Mouse (Mus musculus) forebrain, embryonic 10.5 days (tissue): ENCODE results near the gene Cyp2c37. TPM values are rescaled to one million over a fixed set of nuclear protein-coding genes. Genes with fewer than 3 reads are reported as not detected.
"Not testable (repeated sequence)": the region's sequence is repeated elsewhere in the genome, so short reads cannot be mapped to it uniquely, and the experiment has no call there.

ENCODE experiments used
- DNase-seq: peaks from one replicate; pipeline ENCODE4 v3.0.0-alpha.2; 2017; ENCODE audit warnings: low spot score; ENCODE audit errors: extremely low spot score
- H3K27ac ChIP-seq: fragments of 300-500 bp; sonication (generic); 2 replicates; pipeline ENCODE4 v1.5.1; 2016; ENCODE audit warnings: mild to moderate bottlenecking
- H3K27me3 ChIP-seq: fragments of 300-500 bp; sonication (generic); 2 replicates; pipeline ENCODE4 v1.6.1; 2016; ENCODE audit warnings: mild to moderate bottlenecking; ENCODE audit not compliant: poor library complexity, severe bottlenecking
- H3K36me3 ChIP-seq: fragments of 300-500 bp; sonication (generic); replicated peaks from 2 replicates; pipeline ENCODE4 v1.6.1; 2016; ENCODE audit warnings: mild to moderate bottlenecking, moderate library complexity
- H3K4me1 ChIP-seq: fragments of 300-500 bp; sonication (generic); 2 replicates; pipeline ENCODE4 v1.6.1; 2016
- H3K4me3 ChIP-seq: fragments of 300-500 bp; sonication (generic); 2 replicates; pipeline ENCODE4 v1.5.1; 2016; ENCODE audit warnings: mild to moderate bottlenecking, moderate library complexity
- H3K9me3 ChIP-seq: fragments of 300-500 bp; sonication (generic); 2 replicates; pipeline ENCODE4 v1.6.1; 2016; ENCODE audit warnings: mild to moderate bottlenecking, moderate library complexity
- WGBS: fragments of 180-500 bp; shearing (Covaris S2); methylation state at CpG from one replicate; pipeline ENCODE4 v1.1.7; 2016; 5-methylcytosine and 5-hydroxymethylcytosine counted together
- polyA plus RNA-seq: library from polyadenylated mRNA; unstranded; fragments of >200 nt; fragmentation: Nextera tagmentation; extraction: Ambion mirVana; gene quantifications from 2 replicates; pipeline ENCODE4 v1.2.1, GENCODE M21; 2016

Gene Cyp2c37
- polyA plus RNA-seq: not detected in 2 replicates

- H3K9me3 ChIP-seq, H3K4me3 ChIP-seq, H3K27ac ChIP-seq, H3K4me1 ChIP-seq, DNase-seq, H3K27me3 ChIP-seq, H3K36me3 ChIP-seq: not testable (repeated sequence)
- 86% methylated on average over 1 of the region's 1 CpGs for WGBS
Measured at GRCm38 (mm10) chr19:39992140-39992539, at the start of gene Cyp2c37. TSS of gene Cyp2c37 (plus strand) at chr19:39992424.

- H3K4me3 ChIP-seq, DNase-seq, H3K27me3 ChIP-seq, H3K36me3 ChIP-seq, H3K27ac ChIP-seq, H3K4me1 ChIP-seq: not testable (repeated sequence)
- H3K9me3 ChIP-seq: peaks cover 25% of the 10 kb centered on the region
Measured at GRCm38 (mm10) chr19:39960861-39961260, 31.4 kb upstream of the Cyp2c37 start.

- not testable (repeated sequence) for H3K4me1 ChIP-seq, DNase-seq, H3K36me3 ChIP-seq, H3K4me3 ChIP-seq, H3K27me3 ChIP-seq, H3K27ac ChIP-seq, H3K9me3 ChIP-seq
- WGBS: 93% methylated on average over 3 of the region's 3 CpGs
Measured at GRCm38 (mm10) chr19:39971096-39971495, 21.1 kb upstream of the Cyp2c37 start.

DNA sequence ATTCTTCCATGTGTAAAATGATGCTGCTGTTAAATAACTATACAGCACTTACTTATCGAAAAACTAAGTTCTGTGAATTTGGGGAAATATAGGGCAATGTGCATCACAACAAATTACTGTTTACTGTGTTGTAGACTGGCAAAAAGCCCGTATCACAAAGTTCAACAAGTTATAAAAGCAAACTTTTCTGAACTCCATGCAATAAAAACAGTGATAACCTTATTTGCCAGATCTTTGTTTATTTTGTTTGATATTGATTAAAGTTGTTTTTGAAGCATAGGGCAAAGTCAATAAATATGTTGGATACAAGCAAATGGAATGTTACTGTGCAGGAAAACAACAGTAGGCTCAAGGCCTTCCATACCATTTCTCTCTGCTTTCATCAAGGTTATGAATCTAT lies 2.8 kb upstream of the Cyp2c37 start:
- Histone ChIP-seq H3K4me1 (no peaks in the 10 kb centered on the region), H3K4me3 (no peak overlapping the region), H3K36me3 (no peaks in the 10 kb centered on the region), H3K27me3 (no peaks in the 10 kb centered on the region), H3K27ac (no peak overlapping the region), H3K9me3 (no peaks in the 10 kb centered on the region)
- 81% methylated on average over 2 of the region's 2 CpGs for WGBS
- DNase-seq: no peak

Other genes with a start within 250 kb of the Cyp2c37 start
- gene Cyp2c40, start 179.6 kb upstream of the Cyp2c37 start, polyA plus RNA-seq: not detected in 2 replicates
- gene Cyp2c69, start 105.6 kb upstream of the Cyp2c37 start, polyA plus RNA-seq: not detected in 2 replicates
- gene Cyp2c54, start 81.4 kb downstream of the Cyp2c37 start, polyA plus RNA-seq: not detected in 2 replicates
- not detected in 2 replicates for gene Cyp2c50, start 97.3 kb downstream of the Cyp2c37 start, polyA plus RNA-seq
- not detected in 2 replicates for gene Cyp2c70, start 194.9 kb downstream of the Cyp2c37 start, polyA plus RNA-seq